Mouse (Mus musculus) hindbrain, embryonic 16.5 days (tissue): ENCODE data around the gene Vmn1r95. TPM values are rescaled to one million over a fixed set of nuclear protein-coding genes. Genes with fewer than 3 reads are reported as not detected.
"Not testable (repeated sequence)": the region's sequence is repeated elsewhere in the genome, so short reads cannot be mapped to it uniquely, and the experiment has no call there.

Source experiments
- ATAC-seq: fragments of 200-750 bp; cut with Nextera tagmentation; 2 replicates; pipeline ENCODE4 v1.8.0; 2017; ENCODE audit warnings: moderate TSS enrichment, moderate library complexity
- H3K27ac ChIP-seq: fragments of 300-500 bp; sonication (generic); 2 replicates; pipeline ENCODE4 v1.5.1; 2014; ENCODE audit warnings: low read depth, mild to moderate bottlenecking, control low read depth, low read length, moderate library complexity
- H3K27me3 ChIP-seq: fragments of 300-500 bp; sonication (generic); replicated peaks from 2 replicates; pipeline ENCODE4 v1.6.1; 2014; ENCODE audit warnings: low read length; ENCODE audit not compliant: control insufficient read depth, insufficient read depth
- H3K36me3 ChIP-seq: fragments of 300-500 bp; sonication (generic); 2 replicates; pipeline ENCODE4 v1.6.1; 2014; ENCODE audit warnings: mild to moderate bottlenecking, low read length, moderate library complexity, mixed read lengths; ENCODE audit not compliant: control insufficient read depth, insufficient read depth
- H3K4me1 ChIP-seq: fragments of 300-500 bp; sonication (generic); 2 replicates; pipeline ENCODE4 v1.6.1; 2014; ENCODE audit warnings: low read depth, low read length; ENCODE audit not compliant: control insufficient read depth, insufficient read depth
- H3K4me2 ChIP-seq: fragments of 300-500 bp; sonication (generic); 2 replicates; pipeline ENCODE4 v1.6.1; 2014; ENCODE audit warnings: mild to moderate bottlenecking, low read length, control low read depth, moderate library complexity
- H3K4me3 ChIP-seq: fragments of 300-500 bp; sonication (generic); 2 replicates; pipeline ENCODE4 v1.5.1; 2014; ENCODE audit warnings: mild to moderate bottlenecking, low read length, control low read depth, moderate library complexity
- H3K9ac ChIP-seq: fragments of 300-500 bp; sonication (generic); 2 replicates; pipeline ENCODE4 v1.6.1; 2014; ENCODE audit warnings: low read depth, mild to moderate bottlenecking, control low read depth, low read length, moderate library complexity
- H3K9me3 ChIP-seq: fragments of 300-500 bp; sonication (generic); 2 replicates; pipeline ENCODE4 v1.6.1; 2014; ENCODE audit warnings: mild to moderate bottlenecking, low read length, moderate library complexity; ENCODE audit not compliant: control insufficient read depth
- WGBS: fragments of 180-500 bp; shearing (Covaris S2); extraction: QIAGEN DNeasy Blood & Tissue Kit; methylation state at CpG from one replicate; pipeline ENCODE4 v1.1.7; 2014; 5-methylcytosine and 5-hydroxymethylcytosine counted together
- polyA plus RNA-seq: library from polyadenylated mRNA; unstranded; fragments of >200 nt; fragmentation: Nextera tagmentation; extraction: Ambion mirVana; gene quantifications from 2 replicates; pipeline ENCODE4 v1.2.1, GENCODE M21; 2015

Vmn1r95 gene
- not detected in 2 replicates for polyA plus RNA-seq

DNA sequence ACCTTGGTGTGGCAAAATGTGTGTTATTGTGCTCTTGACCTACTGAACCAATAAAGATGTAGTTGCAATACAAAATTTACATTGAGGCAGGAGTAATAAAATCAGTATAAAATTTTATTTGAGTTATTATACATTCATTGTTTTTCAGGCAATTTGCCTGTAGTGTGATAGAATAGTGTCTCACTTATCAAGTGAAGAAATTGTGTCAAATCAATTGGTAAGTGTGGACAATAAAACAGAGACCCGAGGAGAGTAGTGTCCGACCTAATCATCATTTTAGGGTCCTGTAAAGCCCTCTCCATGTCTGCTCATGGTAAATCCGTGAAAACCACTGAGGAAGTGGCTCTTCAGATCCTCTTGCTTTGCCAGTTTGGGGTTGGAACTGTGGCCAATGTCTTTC, at the start of gene Vmn1r95:
Gene Vmn1r95 (plus strand): TSS at position 301 of the 400 bp plus-strand sequence.
- H3K27ac ChIP-seq, ATAC-seq, H3K36me3 ChIP-seq, H3K9ac ChIP-seq, H3K4me1 ChIP-seq, H3K9me3 ChIP-seq, H3K27me3 ChIP-seq, H3K4me2 ChIP-seq, H3K4me3 ChIP-seq: not testable (repeated sequence)
- no CpG with 5 or more reads among the region's 3 CpGs for WGBS

DNA sequence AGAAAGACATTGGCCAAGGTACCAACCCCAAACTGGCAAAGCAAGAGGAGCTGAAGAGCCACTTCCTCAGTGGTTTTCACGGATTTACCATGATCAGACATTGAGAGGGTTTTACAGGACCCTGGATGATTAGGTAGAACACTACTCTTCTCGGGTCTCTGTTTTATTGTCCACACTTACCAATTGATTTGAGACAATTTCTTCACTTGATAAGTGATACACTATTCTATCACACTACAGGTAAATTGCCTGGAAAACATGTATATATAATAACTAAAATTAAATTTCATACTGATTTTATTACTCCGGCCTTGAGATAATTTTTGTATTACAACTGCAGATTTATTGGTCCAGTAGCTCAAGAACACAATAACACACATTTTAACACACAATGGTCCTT, 25.2 kb upstream of the Vmn1r95 start, which contains the start of gene Vmn1r94:
Gene Vmn1r94 (minus strand): TSS at position 101 of the 400 bp plus-strand sequence.
- H3K4me1 ChIP-seq = not testable (repeated sequence)
- WGBS = no CpG with 5 or more reads among the region's 3 CpGs

DNA sequence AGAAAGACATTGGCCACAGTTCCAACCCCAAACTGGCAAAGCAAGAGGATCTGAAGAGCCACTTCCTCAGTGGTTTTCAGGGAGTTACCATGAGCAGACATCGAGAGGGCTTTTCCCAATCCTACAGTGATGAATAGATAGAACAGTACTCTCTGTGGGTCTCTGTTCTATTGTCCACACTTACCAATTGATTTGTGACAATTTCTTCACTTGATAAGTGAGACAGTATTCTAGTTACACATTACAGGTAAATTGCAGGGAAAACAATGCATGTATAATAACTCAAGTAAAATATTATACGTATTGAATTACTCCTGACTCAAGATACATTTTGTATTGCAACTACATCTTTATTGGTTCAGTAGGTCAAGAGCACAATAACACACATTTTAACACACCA, 12.0 kb downstream of the Vmn1r95 start, which contains the start of gene Gm6164:
Gene Gm6164 (minus strand): TSS at position 101 of the 400 bp plus-strand sequence.
- not testable (repeated sequence) for H3K4me1 ChIP-seq, H3K36me3 ChIP-seq, H3K9ac ChIP-seq, H3K27me3 ChIP-seq, H3K4me2 ChIP-seq, H3K9me3 ChIP-seq, H3K27ac ChIP-seq, H3K4me3 ChIP-seq, ATAC-seq
- no CpG with 5 or more reads among the region's 2 CpGs for WGBS

More for the DNA sequence above, 25.2 kb upstream of the Vmn1r95 start, which contains the start of gene Vmn1r94:
- ATAC-seq, H3K36me3 ChIP-seq, H3K4me2 ChIP-seq, H3K27ac ChIP-seq, H3K9ac ChIP-seq, H3K27me3 ChIP-seq, H3K4me3 ChIP-seq, H3K9me3 ChIP-seq: not testable (repeated sequence)

DNA sequence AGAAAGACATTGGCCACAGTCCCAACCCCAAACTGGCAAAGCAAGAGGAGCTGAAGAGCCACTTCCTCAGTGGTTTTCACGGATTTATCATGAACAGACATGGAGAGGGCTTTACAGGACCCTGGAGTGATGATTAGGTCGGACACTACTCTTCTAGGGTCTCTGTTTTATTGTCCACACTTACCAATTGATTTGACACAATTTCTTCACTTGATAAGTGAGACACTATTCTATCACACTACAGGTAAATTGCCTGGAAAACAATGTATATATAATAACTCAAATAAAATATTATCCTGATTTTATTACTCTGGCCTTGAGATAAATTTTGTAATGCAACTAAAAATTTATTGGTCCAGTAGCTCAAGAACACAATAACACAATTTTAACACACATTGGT, 40.2 kb downstream of the Vmn1r95 start, which contains the start of gene Gm4498:
Gene Gm4498 (minus strand): TSS at position 101 of the 400 bp plus-strand sequence.
- H3K27ac ChIP-seq, H3K36me3 ChIP-seq, ATAC-seq, H3K27me3 ChIP-seq, H3K4me2 ChIP-seq, H3K4me1 ChIP-seq, H3K9me3 ChIP-seq, H3K4me3 ChIP-seq, H3K9ac ChIP-seq: not testable (repeated sequence)
- no CpG with 5 or more reads among the region's 2 CpGs for WGBS

Other genes with a start within 250 kb of the Vmn1r95 start
- gene Igsf23, start 243.0 kb upstream of the Vmn1r95 start, polyA plus RNA-seq = not detected in 2 replicates
- not detected in 2 replicates for gene Ceacam20, start 228.3 kb upstream of the Vmn1r95 start, polyA plus RNA-seq
- gene Nlrp9b, start 202.2 kb upstream of the Vmn1r95 start, polyA plus RNA-seq = not detected in 2 replicates
- not detected in 2 replicates for gene Vmn1r91, start 94.0 kb upstream of the Vmn1r95 start, polyA plus RNA-seq
- not detected in 2 replicates for gene Gm16442, start 71.1 kb upstream of the Vmn1r95 start, polyA plus RNA-seq
- not detected in 2 replicates for gene Vmn1r93, start 54.6 kb upstream of the Vmn1r95 start, polyA plus RNA-seq
- not detected in 2 replicates for gene Vmn1r94, start 25.3 kb upstream of the Vmn1r95 start, polyA plus RNA-seq
- not detected in 2 replicates for gene Gm6164, start 11.9 kb downstream of the Vmn1r95 start, polyA plus RNA-seq
- not detected in 2 replicates for gene Gm4498, start 40.1 kb downstream of the Vmn1r95 start, polyA plus RNA-seq
- not detected in 2 replicates for gene Gm5890, start 69.1 kb downstream of the Vmn1r95 start, polyA plus RNA-seq
- not detected in 2 replicates for gene Gm4133, start 140.4 kb downstream of the Vmn1r95 start, polyA plus RNA-seq
- not detected in 2 replicates for gene Gm5728, start 181.7 kb downstream of the Vmn1r95 start, polyA plus RNA-seq
- gene Vmn1r100, start 224.2 kb downstream of the Vmn1r95 start, polyA plus RNA-seq = not detected in 2 replicates
- not detected in 2 replicates for gene Vmn1r101, start 248.9 kb downstream of the Vmn1r95 start, polyA plus RNA-seq